Mouse (Mus musculus) liver, embryonic 11.5 days (tissue): ENCODE results near the gene Spns3. TPM values are rescaled to one million over a fixed set of nuclear protein-coding genes. Genes with fewer than 3 reads are reported as not detected.

Source experiments
- ATAC-seq: fragments of 200-750 bp; cut with Nextera tagmentation; replicated peaks from 2 replicates; pipeline ENCODE4 v1.8.0; 2017; ENCODE audit warnings: moderate number of reproducible peaks, mild to moderate bottlenecking, moderate TSS enrichment, moderate library complexity; ENCODE audit not compliant: low FRiP score
- DNase-seq: peaks from one replicate; pipeline ENCODE4 v3.0.0-alpha.2; 2017; ENCODE audit warnings: low spot score
- H3K27ac ChIP-seq: fragments of 300-500 bp; sonication (generic); 2 replicates; pipeline ENCODE4 v1.5.1; 2014; ENCODE audit warnings: mild to moderate bottlenecking, low read depth, low read length, control low read depth
- H3K27me3 ChIP-seq: fragments of 300-500 bp; sonication (generic); replicated peaks from 2 replicates; pipeline ENCODE4 v1.6.1; 2014; ENCODE audit warnings: low read length, mixed read lengths; ENCODE audit not compliant: control insufficient read depth, insufficient read depth
- H3K36me3 ChIP-seq: fragments of 300-500 bp; sonication (generic); 2 replicates; pipeline ENCODE4 v1.6.1; 2014; ENCODE audit warnings: mild to moderate bottlenecking, low read length, moderate library complexity, mixed read lengths; ENCODE audit not compliant: control insufficient read depth, insufficient read depth
- H3K4me1 ChIP-seq: fragments of 300-500 bp; sonication (generic); replicated peaks from 2 replicates; pipeline ENCODE4 v1.6.1; 2014; ENCODE audit warnings: low read length, mixed read lengths; ENCODE audit not compliant: control insufficient read depth, insufficient read depth
- H3K4me2 ChIP-seq: fragments of 300-500 bp; sonication (generic); 2 replicates; pipeline ENCODE4 v1.6.1; 2014; ENCODE audit warnings: mild to moderate bottlenecking, control low read depth, moderate library complexity
- H3K4me3 ChIP-seq: fragments of 300-500 bp; sonication (generic); 2 replicates; pipeline ENCODE4 v1.5.1; 2014; ENCODE audit warnings: low read depth, low read length, control low read depth
- H3K9ac ChIP-seq: fragments of 300-500 bp; sonication (generic); 2 replicates; pipeline ENCODE4 v1.6.1; 2014; ENCODE audit warnings: low read depth, low read length, control low read depth
- H3K9me3 ChIP-seq: fragments of 300-500 bp; sonication (generic); 2 replicates; pipeline ENCODE4 v1.6.1; 2016; ENCODE audit warnings: low read length, inconsistent platforms, mixed read lengths; ENCODE audit not compliant: control insufficient read depth
- WGBS: fragments of 180-500 bp; shearing (Covaris S2); extraction: QIAGEN DNeasy Blood & Tissue Kit; methylation state at CpG from one replicate; pipeline ENCODE4 v1.1.7; 2014; 5-methylcytosine and 5-hydroxymethylcytosine counted together
- polyA plus RNA-seq: library from polyadenylated mRNA; unstranded; fragments of >200 nt; fragmentation: Nextera tagmentation; extraction: Ambion mirVana; gene quantifications from 2 replicates; pipeline ENCODE4 v1.2.1, GENCODE M21; 2014

Spns3 gene
- polyA plus RNA-seq, 1 experiment from 2014 or later: 1.9 TPM

DNA sequence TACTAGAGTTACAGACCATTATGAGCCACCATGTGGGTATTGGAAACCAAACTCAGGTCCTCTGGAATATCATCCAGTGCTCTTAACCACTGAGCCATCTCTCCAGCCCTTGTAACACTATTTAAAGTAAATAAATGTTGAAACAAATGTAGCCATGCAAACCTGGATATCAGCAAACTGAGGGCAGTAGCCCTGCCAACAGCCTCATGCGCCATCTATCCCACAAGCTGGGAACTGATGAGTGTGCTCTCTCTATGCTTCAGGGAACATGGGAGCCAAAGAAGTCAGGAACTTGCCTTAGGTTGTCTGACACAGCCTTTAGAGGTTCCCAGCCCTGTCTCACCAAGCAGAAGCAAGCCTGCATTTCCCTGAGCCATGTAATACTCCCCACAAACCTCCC, 18.7 kb downstream of the Spns3 start:
- DNase-seq (no peak), ATAC-seq (no peak)
- Histone ChIP-seq H3K36me3 (no peaks in the 10 kb centered on the region), H3K4me2 (no peak overlapping the region), H3K27ac (no peak overlapping the region), H3K9ac (no peak overlapping the region), H3K9me3 (no peaks in the 10 kb centered on the region), H3K27me3 (no peaks in the 10 kb centered on the region), H3K4me3 (no peak overlapping the region), H3K4me1 (no peaks in the 10 kb centered on the region)
- WGBS: 82% methylated on average over 1 of the region's 1 CpGs

DNA sequence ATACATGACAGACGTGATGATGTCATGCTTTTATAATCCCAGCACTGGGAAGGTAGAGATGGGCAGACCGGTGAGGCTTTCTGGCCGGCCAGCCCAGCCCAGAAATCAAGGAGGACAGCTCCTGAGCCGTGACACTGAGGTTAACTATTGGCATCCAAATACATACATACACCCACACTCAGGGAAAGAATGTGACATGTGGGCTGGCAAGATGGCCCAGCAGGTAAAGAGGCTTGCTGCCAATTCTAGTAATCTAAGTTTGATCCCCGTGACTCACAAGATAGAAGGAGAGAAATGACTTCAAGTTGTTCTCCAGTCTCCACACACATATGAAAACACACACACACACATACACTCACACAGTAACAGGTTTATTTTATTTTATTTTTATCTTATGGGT, 19.2 kb downstream of the Spns3 start:
- no peak overlapping the region for H3K9ac ChIP-seq
- WGBS: 86% methylated on average over 5 of the region's 5 CpGs
- no peaks in the 10 kb centered on the region for H3K9me3 ChIP-seq
- H3K4me1 ChIP-seq: no peaks in the 10 kb centered on the region
- no peak overlapping the region for H3K27ac ChIP-seq
- no peak overlapping the region for H3K4me3 ChIP-seq
- H3K4me2 ChIP-seq: no peak overlapping the region
- DNase-seq (no peak), ATAC-seq (no peak)
- H3K36me3 ChIP-seq: no peaks in the 10 kb centered on the region
- no peaks in the 10 kb centered on the region for H3K27me3 ChIP-seq

DNA sequence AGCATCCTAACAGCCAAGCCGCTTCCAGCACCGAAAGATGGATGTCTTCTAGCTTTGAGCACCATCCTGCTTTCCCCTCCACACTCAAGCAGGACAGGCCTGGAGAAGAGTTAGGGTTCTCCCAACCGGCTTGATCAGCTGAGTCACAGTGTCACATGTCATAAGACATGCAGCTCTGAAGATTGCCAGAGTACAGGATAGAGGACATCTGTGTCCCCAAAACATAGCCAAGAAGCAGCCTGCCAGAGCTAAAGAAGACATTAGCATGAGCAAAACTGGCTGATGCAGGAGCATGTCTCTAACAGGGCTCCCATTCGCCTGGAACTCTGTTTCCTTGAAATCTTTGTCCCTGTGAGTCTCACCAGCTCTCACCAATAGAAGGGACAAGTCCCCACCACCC, 24.1 kb downstream of the Spns3 start:
- Histone ChIP-seq H3K27me3 (no peaks in the 10 kb centered on the region), H3K9ac (no peak overlapping the region), H3K4me3 (no peak overlapping the region), H3K36me3 (no peaks in the 10 kb centered on the region), H3K4me1 (no peaks in the 10 kb centered on the region), H3K4me2 (no peak overlapping the region), H3K27ac (no peak overlapping the region), H3K9me3 (no peaks in the 10 kb centered on the region)
- DNase-seq: no peak
- WGBS: 85% methylated on average over 4 of the region's 4 CpGs
- ATAC-seq: no peak

DNA sequence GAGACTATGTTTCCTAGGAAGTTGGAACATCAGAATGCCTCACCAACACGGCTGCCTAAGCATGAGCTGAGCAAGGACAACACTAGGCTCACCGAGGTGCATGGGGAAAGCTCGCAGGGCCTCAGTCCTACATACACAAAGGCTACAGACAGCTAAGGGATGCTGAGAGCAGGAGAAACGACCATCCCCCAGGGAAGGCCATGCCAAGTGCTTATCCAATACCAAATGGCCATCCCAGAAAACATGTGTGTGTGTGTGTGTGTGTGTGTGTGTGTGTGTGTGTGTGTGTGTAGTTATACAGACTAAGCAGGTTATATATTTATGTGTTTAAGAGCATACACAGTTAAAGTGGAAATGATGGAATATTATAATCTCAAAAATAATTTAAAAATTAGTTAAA, 26.6 kb downstream of the Spns3 start:
- no peaks in the 10 kb centered on the region for H3K9me3 ChIP-seq
- H3K4me3 ChIP-seq: no peak overlapping the region
- ATAC-seq (no peak), DNase-seq (no peak)
- H3K36me3 ChIP-seq: no peaks in the 10 kb centered on the region
- H3K9ac ChIP-seq: no peak overlapping the region
- 64% methylated on average over 4 of the region's 4 CpGs for WGBS
- no peaks in the 10 kb centered on the region for H3K4me1 ChIP-seq
- no peak overlapping the region for H3K27ac ChIP-seq
- H3K27me3 ChIP-seq: no peaks in the 10 kb centered on the region
- H3K4me2 ChIP-seq: no peak overlapping the region

DNA sequence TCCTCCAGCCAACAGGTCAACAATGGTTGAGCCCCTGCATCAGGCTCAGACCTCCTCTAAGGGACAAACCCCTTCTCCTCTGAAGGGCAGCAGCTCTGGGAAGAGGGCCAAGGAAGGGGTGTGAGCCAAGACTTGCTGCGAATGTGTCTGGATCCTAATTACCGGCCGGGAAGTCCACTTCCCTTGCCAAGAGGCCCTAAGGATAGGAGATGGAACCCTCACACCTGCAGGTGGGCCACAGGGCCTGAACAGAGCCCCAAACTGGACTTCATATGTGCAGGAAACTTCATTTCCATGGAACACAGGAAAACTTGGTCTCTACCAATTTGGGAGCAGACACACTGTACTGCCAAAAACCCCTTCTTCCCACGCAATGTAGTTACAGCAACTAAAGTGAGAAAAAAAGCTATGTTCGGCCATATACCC, 27.7 kb downstream of the Spns3 start:
- Histone ChIP-seq H3K27me3 (no peaks in the 10 kb centered on the region), H3K27ac (no peak overlapping the region), H3K9ac (no peak overlapping the region), H3K36me3 (no peaks in the 10 kb centered on the region), H3K4me1 (no peaks in the 10 kb centered on the region), H3K4me3 (no peak overlapping the region), H3K4me2 (no peak overlapping the region), H3K9me3 (no peaks in the 10 kb centered on the region)
- WGBS: 83% methylated on average over 5 of the region's 5 CpGs
- DNase-seq (no peak), ATAC-seq (no peak)

DNA sequence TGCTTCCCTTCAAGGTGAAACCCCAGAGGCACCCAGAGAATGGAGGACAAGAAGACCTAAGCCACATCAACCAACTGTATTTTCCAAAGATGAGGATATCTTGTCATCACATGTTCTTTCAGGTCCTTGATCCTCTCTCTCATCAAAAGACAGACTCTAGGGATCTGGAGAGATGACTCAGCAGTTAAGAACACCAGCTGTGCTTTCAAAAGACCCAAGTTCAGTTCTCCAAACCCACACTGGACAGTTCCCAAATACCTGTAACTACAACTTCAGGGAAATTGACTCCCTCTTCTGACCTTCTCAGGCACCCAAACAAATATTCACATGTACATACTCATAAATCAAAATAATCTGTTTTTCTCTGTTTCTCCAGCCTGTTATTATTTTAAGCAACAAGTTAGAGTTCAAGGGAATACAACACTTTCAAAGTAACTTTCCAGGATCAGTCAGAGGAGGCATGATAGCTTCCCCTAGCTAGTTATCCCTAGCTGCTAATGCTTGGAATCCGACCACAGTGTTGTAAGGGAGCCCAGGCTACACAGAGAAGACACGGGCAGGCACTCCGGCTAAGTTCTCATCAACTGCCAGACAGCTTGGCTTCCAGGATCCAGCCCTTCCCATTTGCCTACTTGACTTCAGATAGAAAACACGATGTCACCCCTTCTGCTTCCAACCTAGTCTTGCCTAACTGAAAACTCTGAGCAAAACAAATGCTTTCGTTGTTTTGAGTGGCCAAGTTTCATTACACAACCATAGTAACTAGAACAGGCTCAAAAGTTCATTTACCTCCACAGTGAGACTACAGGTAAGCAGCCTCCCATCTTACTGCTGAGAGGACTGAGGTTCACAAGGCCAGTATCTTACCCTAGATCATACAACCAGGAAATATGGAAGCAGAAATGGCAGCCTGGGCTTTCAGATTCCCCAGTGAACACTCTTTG, 28.4 kb downstream of the Spns3 start:
- 83% methylated on average over 5 of the region's 5 CpGs for whole genome bisulfite sequencing
- H3K27ac ChIP-seq: no peak overlapping the region
- no peak for ATAC-seq

DNA sequence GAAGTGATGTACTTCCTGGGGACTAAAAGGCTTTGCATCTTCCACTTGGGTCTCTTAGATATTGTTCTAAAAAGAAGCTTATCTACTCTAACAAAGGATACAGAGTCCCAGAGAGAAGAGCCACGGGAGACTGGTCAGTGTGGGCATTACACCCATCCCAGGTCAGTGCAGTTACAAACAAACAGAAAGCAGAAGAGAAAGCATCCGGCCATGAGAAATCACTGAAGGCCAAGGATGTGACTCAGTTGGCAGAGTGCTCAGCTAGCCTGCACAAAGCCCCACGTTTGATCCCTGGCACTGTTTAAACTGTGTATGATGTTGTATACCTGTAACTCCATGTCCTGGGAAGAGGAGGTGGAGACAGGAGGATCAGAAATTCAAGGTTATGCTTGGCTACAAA, 30.4 kb downstream of the Spns3 start:
- no peak overlapping the region for H3K4me3 ChIP-seq
- H3K4me1 ChIP-seq: no peaks in the 10 kb centered on the region
- no peaks in the 10 kb centered on the region for H3K36me3 ChIP-seq
- H3K9me3 ChIP-seq: no peaks in the 10 kb centered on the region
- WGBS: 61% methylated on average over 3 of the region's 3 CpGs
- no peak for ATAC-seq
- H3K4me2 ChIP-seq: no peak overlapping the region
- no peak overlapping the region for H3K9ac ChIP-seq
- DNase-seq: no peak
- H3K27ac ChIP-seq: no peak overlapping the region
- no peaks in the 10 kb centered on the region for H3K27me3 ChIP-seq

More for the DNA sequence above, 28.4 kb downstream of the Spns3 start:
- Histone ChIP-seq H3K4me2 (no peak overlapping the region), H3K36me3 (no peaks in the 10 kb centered on the region), H3K4me1 (no peaks in the 10 kb centered on the region), H3K27me3 (no peaks in the 10 kb centered on the region), H3K9ac (no peak overlapping the region), H3K9me3 (no peaks in the 10 kb centered on the region), H3K4me3 (no peak overlapping the region)
- DNase-seq: no peak

DNA sequence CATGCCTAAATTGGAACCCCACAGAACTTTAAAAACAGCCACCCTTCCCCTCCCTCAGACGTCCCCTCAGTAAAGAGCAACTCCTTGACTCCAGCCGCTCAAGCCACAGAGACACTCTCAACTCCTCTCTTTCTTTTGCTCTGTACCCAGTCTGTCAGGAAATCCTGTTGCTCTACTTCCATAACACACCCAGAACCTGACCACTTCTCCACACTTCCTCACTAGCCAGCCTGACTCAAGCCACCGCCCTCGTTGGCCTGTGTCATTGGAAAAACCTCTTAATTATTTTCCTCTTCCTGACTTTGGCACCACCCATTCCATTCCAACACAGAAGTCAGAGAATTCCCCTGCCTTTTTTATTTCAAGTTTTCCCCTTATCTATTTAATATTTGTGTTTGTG, 31.1 kb downstream of the Spns3 start:
- H3K27me3 ChIP-seq: no peaks in the 10 kb centered on the region
- DNase-seq: no peak
- H3K4me2 ChIP-seq: no peak overlapping the region
- no peak for ATAC-seq
- no peak overlapping the region for H3K27ac ChIP-seq
- no peaks in the 10 kb centered on the region for H3K9me3 ChIP-seq
- 56% methylated on average over 4 of the region's 4 CpGs for WGBS
- H3K4me3 ChIP-seq: no peak overlapping the region
- H3K4me1 ChIP-seq: no peaks in the 10 kb centered on the region
- no peak overlapping the region for H3K9ac ChIP-seq
- no peaks in the 10 kb centered on the region for H3K36me3 ChIP-seq

DNA sequence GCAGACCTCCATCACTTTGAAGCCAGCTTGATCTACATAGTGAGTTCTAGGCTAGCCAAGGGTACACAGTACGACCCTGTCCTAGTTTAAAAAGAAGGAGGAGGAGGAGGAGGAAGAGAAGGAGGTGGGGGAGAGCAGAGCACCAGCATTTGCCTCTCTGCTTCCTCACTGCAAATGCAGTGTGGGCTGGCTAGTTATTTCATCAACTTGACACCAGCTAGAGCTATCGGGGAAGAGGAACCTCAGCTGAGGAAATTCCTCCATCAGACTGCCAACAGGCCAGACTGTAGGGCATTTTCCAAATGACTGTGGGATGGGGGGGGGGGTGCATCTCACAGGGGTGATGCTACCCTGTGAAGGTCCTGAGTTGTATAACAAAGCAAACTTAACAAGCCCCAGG, 31.9 kb downstream of the Spns3 start:
- Histone ChIP-seq H3K9ac (no peak overlapping the region), H3K27me3 (no peaks in the 10 kb centered on the region), H3K9me3 (no peaks in the 10 kb centered on the region), H3K4me1 (no peaks in the 10 kb centered on the region), H3K27ac (no peak overlapping the region), H3K36me3 (no peaks in the 10 kb centered on the region), H3K4me3 (no peak overlapping the region), H3K4me2 (no peak overlapping the region)
- DNase-seq (no peak), ATAC-seq (no peak)
- WGBS: 38% methylated on average over 2 of the region's 2 CpGs
